19 mouse cellular contexts compared by ENCODE assay signal in genomic region chr4:114605670-114606069, GRCm38 (mm10).
DNase-seq lines count a peak whose midpoint lies in the region; ATAC-seq and TF ChIP-seq lines count a peak whose summit lies in the region.
"Had no signal": no experiment of that assay in that cellular context is flagged by ENCODE, and none has a peak within 500 bp of the region (broad histone marks: within the 10 kb centered on the region; RNA-seq: fewer than 3 reads in every experiment).

No protein-coding gene starts in this region.

- H3K27me3 ChIP-seq in intestine, embryonic 15.5 days (replicated peaks) = no peaks in the 10 kb centered on the region
- H3K27me3 ChIP-seq in intestine, embryonic 16.5 days (replicated peaks; ENCODE audit: control insufficient read depth, insufficient read depth, low read length) = no peaks in the 10 kb centered on the region
- no peaks in the 10 kb centered on the region for H3K27me3 ChIP-seq in kidney, postnatal 0 days (ENCODE audit: insufficient read depth, low read length)
- H3K27me3 ChIP-seq in hindbrain, embryonic 16.5 days (replicated peaks; ENCODE audit: control insufficient read depth, insufficient read depth, low read length) = no peaks in the 10 kb centered on the region
- H3K27me3 ChIP-seq: embryonic facial prominence, embryonic 12.5 days; forebrain, embryonic 15.5 days; hindbrain, embryonic 12.5 days had no signal

- no peak overlapping the region for H3K4me2 ChIP-seq in intestine, embryonic 15.5 days (replicated peaks)
- no peak overlapping the region for H3K4me2 ChIP-seq in intestine, embryonic 16.5 days (ENCODE audit: low read depth, low read length)
- H3K4me2 ChIP-seq in kidney, postnatal 0 days (ENCODE audit: low read length) = no peak overlapping the region
- H3K4me2 ChIP-seq in hindbrain, embryonic 16.5 days (ENCODE audit: low read length) = no peak overlapping the region
- H3K4me2 ChIP-seq: embryonic facial prominence, embryonic 12.5 days; forebrain, embryonic 15.5 days; hindbrain, embryonic 12.5 days had no signal

- no peak for TF ChIP-seq CTCF in kidney, postnatal 0 days (IDR thresholded peaks at IDR 0.05; ENCODE audit: low read depth)

- peak; percentile 63 for DNase-seq in kidney, postnatal 0 days (ENCODE audit: low spot score)
- DNase-seq in kidney, adult 9 months = no peak
- peak; percentile 38 for DNase-seq in embryo, embryonic 10.5 days (ENCODE audit: low spot score)
- DNase-seq in yolk sac, embryonic 10.5 days (ENCODE audit: low spot score) = peak; percentile 38
- DNase-seq: adrenal gland, postnatal 10 days; cerebellum, adult 11 months; cerebellum, adult 8-10 months; cerebellum, postnatal 14 days; gastrocnemius, postnatal 10 days; heart, adult 18-20 months; heart, postnatal 10 days; heart, postnatal 4 days had no signal

- no peak overlapping the region for H3K27ac ChIP-seq in intestine, embryonic 15.5 days
- no peak overlapping the region for H3K27ac ChIP-seq in intestine, embryonic 16.5 days (ENCODE audit: low read length)
- no peak overlapping the region for H3K27ac ChIP-seq in kidney, postnatal 0 days
- H3K27ac ChIP-seq in hindbrain, embryonic 16.5 days (ENCODE audit: low read depth, low read length) = no peak overlapping the region
- H3K27ac ChIP-seq: embryonic facial prominence, embryonic 12.5 days; forebrain, embryonic 15.5 days; heart, embryonic 10.5 days; hindbrain, embryonic 12.5 days had no signal

- H3K9ac ChIP-seq in intestine, embryonic 15.5 days = no peak overlapping the region
- no peak overlapping the region for H3K9ac ChIP-seq in intestine, embryonic 16.5 days (ENCODE audit: low read depth, low read length)
- no peak overlapping the region for H3K9ac ChIP-seq in kidney, postnatal 0 days (ENCODE audit: low read depth, low read length)
- H3K9ac ChIP-seq in hindbrain, embryonic 16.5 days (ENCODE audit: low read depth, low read length) = no peak overlapping the region
- H3K9ac ChIP-seq: embryonic facial prominence, embryonic 12.5 days; forebrain, embryonic 15.5 days; hindbrain, embryonic 12.5 days had no signal

- 33% methylated on average over 3 of the region's 3 CpGs for WGBS in intestine, embryonic 15.5 days
- WGBS in intestine, embryonic 16.5 days = 57% methylated on average over 3 of the region's 3 CpGs
- WGBS in kidney, postnatal 0 days = 40% methylated on average over 3 of the region's 3 CpGs
- 78% methylated on average over 3 of the region's 3 CpGs for WGBS in hindbrain, embryonic 16.5 days

- H3K4me1 ChIP-seq in intestine, embryonic 15.5 days (replicated peaks) = peaks cover 14% of the 10 kb centered on the region; the same call in 1 of the 2 replicates
- H3K4me1 ChIP-seq in intestine, embryonic 16.5 days (ENCODE audit: control insufficient read depth, insufficient read depth, low read length) = peaks cover 5% of the 10 kb centered on the region; the same call in 1 of the 2 replicates
- peaks cover 6% of the 10 kb centered on the region; the same call in 1 of the 2 replicates for H3K4me1 ChIP-seq in kidney, postnatal 0 days (replicated peaks; ENCODE audit: insufficient read depth, low read length)
- no peaks in the 10 kb centered on the region; the same call in 1 of the 2 replicates for H3K4me1 ChIP-seq in hindbrain, embryonic 16.5 days (ENCODE audit: control insufficient read depth, insufficient read depth, low read depth, low read length)
- H3K4me1 ChIP-seq: embryonic facial prominence, embryonic 12.5 days; forebrain, embryonic 15.5 days had no signal

- no peaks in the 10 kb centered on the region for H3K9me3 ChIP-seq in intestine, embryonic 15.5 days
- H3K9me3 ChIP-seq in intestine, embryonic 16.5 days (ENCODE audit: control insufficient read depth, low read length) = no peaks in the 10 kb centered on the region
- no peaks in the 10 kb centered on the region for H3K9me3 ChIP-seq in kidney, postnatal 0 days (replicated peaks; ENCODE audit: low read length)
- H3K9me3 ChIP-seq in hindbrain, embryonic 16.5 days (ENCODE audit: control insufficient read depth, low read length) = no peaks in the 10 kb centered on the region
- H3K9me3 ChIP-seq: embryonic facial prominence, embryonic 12.5 days; forebrain, embryonic 15.5 days; heart, embryonic 10.5 days; hindbrain, embryonic 12.5 days had no signal

- no peaks in the 10 kb centered on the region for H3K36me3 ChIP-seq in intestine, embryonic 15.5 days
- no peaks in the 10 kb centered on the region for H3K36me3 ChIP-seq in intestine, embryonic 16.5 days (ENCODE audit: control insufficient read depth, insufficient read depth, low read length)
- peaks cover 6% of the 10 kb centered on the region; the same call in 1 of the 2 replicates for H3K36me3 ChIP-seq in kidney, postnatal 0 days (ENCODE audit: insufficient read depth, low read length)
- no peaks in the 10 kb centered on the region for H3K36me3 ChIP-seq in hindbrain, embryonic 16.5 days (ENCODE audit: control insufficient read depth, insufficient read depth, low read length)
- H3K36me3 ChIP-seq: embryonic facial prominence, embryonic 12.5 days; forebrain, embryonic 15.5 days; heart, embryonic 10.5 days; hindbrain, embryonic 12.5 days had no signal

- no peak overlapping the region for H3K4me3 ChIP-seq in intestine, embryonic 15.5 days (replicated peaks)
- H3K4me3 ChIP-seq in intestine, embryonic 16.5 days (ENCODE audit: low read length) = no peak overlapping the region
- no peak overlapping the region for H3K4me3 ChIP-seq in kidney, postnatal 0 days (replicated peaks; ENCODE audit: low read depth, low read length)
- H3K4me3 ChIP-seq in hindbrain, embryonic 16.5 days (ENCODE audit: low read length) = no peak overlapping the region
- H3K4me3 ChIP-seq: embryonic facial prominence, embryonic 12.5 days; forebrain, embryonic 15.5 days; heart, embryonic 10.5 days; hindbrain, embryonic 12.5 days had no signal

- ATAC-seq in intestine, embryonic 15.5 days = peak; percentile 16; the same call in 1 of the 2 replicates
- ATAC-seq in intestine, embryonic 16.5 days = no peak; the same call in 1 of the 2 replicates
- ATAC-seq in kidney, postnatal 0 days (replicated peaks; ENCODE audit: low FRiP score, low read depth) = peak; percentile 60
- no peak for ATAC-seq in hindbrain, embryonic 16.5 days
- ATAC-seq: forebrain, embryonic 15.5 days had no signal

Comparison
In these comparisons a context has a peak if more than half of its experiments do, and no peak if none do; other contexts are left out.
1. ATAC-seq: peak in intestine, embryonic 15.5 days (single experiment) and kidney, postnatal 0 days (single experiment); none in intestine, embryonic 16.5 days (single experiment) and hindbrain, embryonic 16.5 days (single experiment).